Mouse (Mus musculus) E14TG2a.4 (cell line): Measurements from ENCODE around the gene Olfr47.

Source experiments
- CTCF ChIP-seq: conservative IDR thresholded peaks from 2 replicates; pipeline ENCODE4 v1.5.1; 2014; ENCODE audit warnings: low read length
- NANOG ChIP-seq: IDR thresholded peaks from 2 replicates; pipeline ENCODE4 v1.6.1; 2014; ENCODE audit warnings: borderline replicate concordance, low read length, mixed read lengths
- POU5F1 ChIP-seq: IDR thresholded peaks from 2 replicates; pipeline ENCODE4 v1.6.1; 2014; ENCODE audit warnings: low read length, borderline replicate concordance

- TF ChIP-seq CTCF = no peak
- TF ChIP-seq NANOG = no peak
- no peak for TF ChIP-seq POU5F1
Measured at GRCm38 (mm10) chr6:43274123-43274522, 42.8 kb downstream of the Olfr47 start.
